Mouse (Mus musculus): ENCODE measurements around the gene Gmcl1. TPM values are rescaled to one million over a fixed set of nuclear protein-coding genes. Genes with fewer than 3 reads are reported as not detected.

Gmcl1 gene
- polyA plus RNA-seq, 1 experiment from 2014 or later = 16.7 TPM

DNA sequence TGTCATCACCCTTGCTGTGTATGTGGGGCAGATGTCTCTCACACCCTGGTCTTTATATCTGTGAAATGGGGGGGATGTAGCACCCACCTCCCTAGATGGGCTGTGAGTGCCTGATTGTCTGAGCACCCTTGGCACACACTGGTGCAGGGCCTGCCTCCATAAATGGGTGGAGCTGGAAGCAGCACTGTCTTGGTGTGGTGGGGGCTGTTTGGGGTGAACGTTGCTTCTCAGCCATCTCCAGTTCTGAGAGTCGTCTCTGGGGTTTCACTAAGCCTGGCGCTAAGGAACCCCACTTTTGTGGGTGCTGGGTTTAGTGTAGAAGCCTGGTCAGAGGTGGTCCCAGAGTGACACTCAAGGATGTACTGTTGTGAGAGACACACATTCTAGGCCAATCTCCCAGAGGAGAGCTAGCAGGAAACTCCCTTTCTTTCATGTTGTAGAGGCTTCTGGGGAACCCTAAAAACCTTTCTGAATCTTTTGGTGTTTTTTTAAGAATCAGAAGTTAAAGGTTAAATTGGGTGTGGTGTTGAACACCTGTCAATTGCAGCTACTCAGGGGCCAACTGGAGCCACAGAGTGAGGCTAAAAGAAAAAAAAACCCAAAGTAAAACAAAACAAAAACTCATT lies 88.3 kb downstream of the Gmcl1 start:
- no peak overlapping the region for H3K4me2 ChIP-seq (replicated peaks; ENCODE audit: low read depth)
- no peak overlapping the region for H3K27ac ChIP-seq (ENCODE audit: low read depth, low read length)
- no peaks in the 10 kb centered on the region for H3K27me3 ChIP-seq (replicated peaks; ENCODE audit: control insufficient read depth, insufficient read depth, low read length)
- peaks cover 19% of the 10 kb centered on the region for H3K36me3 ChIP-seq (ENCODE audit: control insufficient read depth, insufficient read depth)
- H3K9me3 ChIP-seq (ENCODE audit: control insufficient read depth) = no peaks in the 10 kb centered on the region
- WGBS = 79% methylated on average over 3 of the region's 3 CpGs
- H3K4me1 ChIP-seq (replicated peaks; ENCODE audit: control insufficient read depth, insufficient read depth, low read length) = 0 out of 2 replicates have a peak, but pooled peaks cover 3% of the 10 kb centered on the region
- no peak overlapping the region for H3K9ac ChIP-seq (ENCODE audit: low read depth, low read length)
- no peak overlapping the region for H3K4me3 ChIP-seq (ENCODE audit: low read depth, low read length)
- no peak for TF ChIP-seq CTCF (IDR thresholded peaks at IDR 0.05; ENCODE audit: low read depth)
- no peak for ATAC-seq

Other genes with a start within 250 kb of the Gmcl1 start
- 326 and 327 TPM in 2 replicates for gene Pcbp1, start 207.1 kb downstream of the Gmcl1 start, polyA plus RNA-seq (2015; fragmentation: Nextera tagmentation; extraction: Ambion mirVana)
- gene Asprv1, start 105.2 kb downstream of the Gmcl1 start, polyA plus RNA-seq (2015; fragmentation: Nextera tagmentation; extraction: Ambion mirVana) = 1.3 and 1.6 TPM in 2 replicates
- gene Mxd1, start 64.2 kb downstream of the Gmcl1 start, polyA plus RNA-seq (2015; fragmentation: Nextera tagmentation; extraction: Ambion mirVana) = 23.1 and 23.9 TPM in 2 replicates
- gene Snrnp27, start 48.9 kb downstream of the Gmcl1 start, polyA plus RNA-seq (2015; fragmentation: Nextera tagmentation; extraction: Ambion mirVana) = 86.4 and 97.1 TPM in 2 replicates
- gene Anxa4, start 60.2 kb upstream of the Gmcl1 start, polyA plus RNA-seq (2015; fragmentation: Nextera tagmentation; extraction: Ambion mirVana) = 541 and 578 TPM in 2 replicates
- gene Aak1, start 116.1 kb upstream of the Gmcl1 start, polyA plus RNA-seq (2015; fragmentation: Nextera tagmentation; extraction: Ambion mirVana) = 5.7 and 7.2 TPM in 2 replicates